Mouse (Mus musculus) intestine, embryonic 15.5 days (tissue): ENCODE data around the gene LTO1. TPM values are rescaled to one million over a fixed set of nuclear protein-coding genes. Genes with fewer than 3 reads are reported as not detected.

ENCODE experiments used
- ATAC-seq: fragments of 200-750 bp; cut with Nextera tagmentation; 2 replicates; pipeline ENCODE4 v1.8.0; 2017; ENCODE audit warnings: moderate TSS enrichment, moderate library complexity
- H3K27ac ChIP-seq: fragments of 300-500 bp; sonication (generic); 2 replicates; pipeline ENCODE4 v1.5.1; 2015; ENCODE audit warnings: mild to moderate bottlenecking, inconsistent platforms
- H3K27me3 ChIP-seq: fragments of 300-500 bp; sonication (generic); replicated peaks from 2 replicates; pipeline ENCODE4 v1.6.1; 2015; ENCODE audit warnings: inconsistent platforms
- H3K36me3 ChIP-seq: fragments of 300-500 bp; sonication (generic); 2 replicates; pipeline ENCODE4 v1.6.1; 2015; ENCODE audit warnings: inconsistent platforms
- H3K4me1 ChIP-seq: fragments of 300-500 bp; sonication (generic); replicated peaks from 2 replicates; pipeline ENCODE4 v1.6.1; 2015; ENCODE audit warnings: inconsistent platforms
- H3K4me2 ChIP-seq: fragments of 300-500 bp; sonication (generic); replicated peaks from 2 replicates; pipeline ENCODE4 v1.6.1; 2015; ENCODE audit warnings: mild to moderate bottlenecking, inconsistent platforms
- H3K4me3 ChIP-seq: fragments of 300-500 bp; sonication (generic); replicated peaks from 2 replicates; pipeline ENCODE4 v1.5.1; 2015; ENCODE audit warnings: inconsistent platforms
- H3K9ac ChIP-seq: fragments of 300-500 bp; sonication (generic); 2 replicates; pipeline ENCODE4 v1.6.1; 2015; ENCODE audit warnings: inconsistent platforms
- H3K9me3 ChIP-seq: fragments of 300-500 bp; sonication (generic); 2 replicates; pipeline ENCODE4 v1.6.1; 2016; ENCODE audit warnings: inconsistent platforms
- WGBS: fragments of 180-500 bp; shearing (Covaris S2); methylation state at CpG from one replicate; pipeline ENCODE4 v1.1.7; 2015; 5-methylcytosine and 5-hydroxymethylcytosine counted together
- polyA plus RNA-seq: library from polyadenylated mRNA; unstranded; fragments of >200 nt; fragmentation: Nextera tagmentation; extraction: Ambion mirVana; gene quantifications from 2 replicates; pipeline ENCODE4 v1.2.1, GENCODE M21; 2015

Gene LTO1
- polyA plus RNA-seq, 1 experiment from 2014 or later: 24.1 TPM

DNA sequence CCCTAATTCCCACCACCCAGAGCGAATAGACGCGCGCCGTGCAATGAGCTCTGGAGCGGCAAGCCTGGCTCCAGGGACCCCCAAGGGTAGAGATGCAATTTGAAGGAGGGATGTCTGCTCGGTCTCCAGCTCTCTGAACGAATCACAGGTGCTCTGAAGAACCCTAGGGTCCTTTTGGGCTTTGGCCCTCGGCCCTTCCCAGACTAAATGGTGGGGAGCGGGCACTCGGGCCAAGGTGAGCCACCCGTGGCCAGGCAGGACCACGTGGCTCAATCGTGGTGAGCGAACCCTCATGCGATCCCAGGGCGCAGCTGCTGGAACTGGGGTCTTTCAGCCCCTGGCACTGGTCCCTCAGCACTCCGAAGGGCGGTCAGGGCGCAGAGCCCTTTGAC lies 27.8 kb downstream of the LTO1 start:
- H3K9ac ChIP-seq: peak overlapping the region; percentile 47
- H3K4me1 ChIP-seq: peaks cover 32% of the 10 kb centered on the region

DNA sequence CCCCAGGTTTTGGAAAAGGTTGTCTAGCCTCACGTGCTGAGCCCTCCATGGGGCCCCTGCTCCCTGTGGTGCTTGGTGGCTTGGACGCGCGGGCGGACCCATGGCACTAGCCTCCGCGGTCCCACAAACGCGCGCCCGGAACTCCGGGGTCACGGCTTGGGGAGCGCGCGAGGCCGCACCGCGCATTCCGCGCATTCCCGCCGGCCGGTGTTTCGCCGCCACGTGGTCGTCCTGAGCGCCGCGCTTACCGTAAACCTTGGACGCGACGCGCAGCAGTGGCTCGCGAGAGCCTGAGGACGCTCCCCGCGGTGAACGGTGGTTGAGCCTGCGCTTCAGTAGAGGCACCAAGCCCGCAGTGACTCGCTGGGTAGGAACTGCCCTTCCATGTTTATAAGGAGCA lies 28.4 kb downstream of the LTO1 start:
- H3K4me2 ChIP-seq: peak overlapping the region; percentile 96
- peaks cover 32% of the 10 kb centered on the region for H3K4me1 ChIP-seq
- peak; percentile 52 for ATAC-seq
- H3K4me3 ChIP-seq: peak overlapping the region; percentile 64
- no peak overlapping the region for H3K27ac ChIP-seq
- under 1% methylated on average over 45 of the region's 45 CpGs for WGBS
- H3K9ac ChIP-seq: peak overlapping the region; percentile 47
- H3K27me3 ChIP-seq: peaks cover 20% of the 10 kb centered on the region
- no peaks in the 10 kb centered on the region for H3K36me3 ChIP-seq
- no peaks in the 10 kb centered on the region for H3K9me3 ChIP-seq

More for the DNA sequence above, 27.8 kb downstream of the LTO1 start:
- H3K36me3 ChIP-seq: no peaks in the 10 kb centered on the region
- H3K9me3 ChIP-seq: no peaks in the 10 kb centered on the region
- peaks cover 25% of the 10 kb centered on the region for H3K27me3 ChIP-seq
- H3K4me3 ChIP-seq: peak overlapping the region; percentile 64
- H3K4me2 ChIP-seq: peak overlapping the region; percentile 96
- 0 out of 2 replicates have a peak overlapping the region, but pooled peaks have one; percentile 92 for H3K27ac ChIP-seq
- 2% methylated on average over 20 of the region's 20 CpGs for whole genome bisulfite sequencing
- no peak for ATAC-seq

DNA sequence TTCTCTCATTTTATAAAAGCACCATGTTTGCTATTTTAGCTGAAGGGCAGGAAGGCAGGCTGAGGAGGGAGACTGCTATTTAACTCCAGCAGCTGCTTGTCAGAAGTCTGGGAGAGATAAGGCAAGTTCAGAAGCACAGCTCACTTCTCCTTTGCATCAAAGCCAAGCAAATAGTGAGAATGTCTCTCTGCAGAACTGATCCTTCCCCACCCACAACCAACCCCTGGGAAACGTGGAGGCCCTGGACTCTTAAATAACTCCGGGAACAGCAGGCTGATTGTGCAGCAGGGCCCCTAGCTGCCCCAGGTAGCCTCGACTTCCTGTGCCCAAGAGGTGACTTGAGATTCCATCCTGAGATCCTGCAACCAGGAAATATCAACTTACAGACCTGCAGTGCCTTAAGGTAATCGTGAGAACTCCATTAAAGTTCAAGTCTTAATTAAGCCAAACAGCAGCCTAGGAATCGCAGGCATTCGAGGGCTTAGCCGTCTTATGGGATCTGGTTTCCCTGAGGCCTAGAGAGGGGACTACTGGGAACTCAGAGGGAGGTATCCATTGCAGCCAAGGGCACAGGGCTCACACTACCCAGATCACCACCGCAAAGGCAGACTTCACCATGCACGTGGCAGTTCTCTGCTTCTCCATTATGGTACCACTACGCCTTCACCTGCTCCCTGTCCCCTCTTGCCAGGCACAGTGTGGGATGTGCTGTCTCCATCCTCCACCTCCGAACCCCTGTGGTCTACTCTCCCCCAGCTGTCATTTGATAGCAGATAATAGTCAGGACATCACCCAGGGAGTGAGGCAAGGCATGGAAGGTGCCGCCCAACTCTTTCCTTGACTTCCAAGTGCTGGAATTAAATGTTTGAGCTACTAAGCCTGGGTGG lies 43.9 kb downstream of the LTO1 start:
- H3K27ac ChIP-seq: no peak overlapping the region
- no peak overlapping the region for H3K4me3 ChIP-seq
- H3K4me2 ChIP-seq: no peak overlapping the region
- no peaks in the 10 kb centered on the region for H3K36me3 ChIP-seq
- no peak overlapping the region for H3K9ac ChIP-seq
- no peaks in the 10 kb centered on the region for H3K9me3 ChIP-seq
- 53% methylated on average over 12 of the region's 12 CpGs for WGBS
- ATAC-seq: peak; percentile 17; the same call in 1 of the 2 replicates
- H3K4me1 ChIP-seq: no peaks in the 10 kb centered on the region
- no peaks in the 10 kb centered on the region for H3K27me3 ChIP-seq

GRCm38 (mm10) chr7:144963911-144964310 lies 49.0 kb downstream of the LTO1 start:
- no peak overlapping the region for H3K4me2 ChIP-seq
- H3K9me3 ChIP-seq: no peaks in the 10 kb centered on the region
- no peak overlapping the region for H3K4me3 ChIP-seq
- ATAC-seq: no peak
- H3K9ac ChIP-seq: no peak overlapping the region
- H3K4me1 ChIP-seq: no peaks in the 10 kb centered on the region
- H3K36me3 ChIP-seq: no peaks in the 10 kb centered on the region
- H3K27me3 ChIP-seq: no peaks in the 10 kb centered on the region
- 86% methylated on average over 1 of the region's 1 CpGs for WGBS
- no peak overlapping the region for H3K27ac ChIP-seq

- Histone ChIP-seq H3K27me3 (no peaks in the 10 kb centered on the region), H3K4me1 (no peaks in the 10 kb centered on the region), H3K4me2 (no peak overlapping the region), H3K9ac (no peak overlapping the region), H3K4me3 (no peak overlapping the region), H3K9me3 (no peaks in the 10 kb centered on the region), H3K36me3 (no peaks in the 10 kb centered on the region), H3K27ac (no peak overlapping the region)
- 79% methylated on average over 4 of the region's 4 CpGs for WGBS
- no peak for ATAC-seq
These were observed 49.4 kb downstream of the LTO1 start for GRCm38 (mm10) chr7:144964316-144964715.

- Histone ChIP-seq H3K4me3 (no peak overlapping the region), H3K27me3 (no peaks in the 10 kb centered on the region), H3K27ac (no peak overlapping the region), H3K9ac (no peak overlapping the region), H3K9me3 (no peaks in the 10 kb centered on the region), H3K4me2 (no peak overlapping the region), H3K36me3 (no peaks in the 10 kb centered on the region), H3K4me1 (no peaks in the 10 kb centered on the region)
- peak; percentile 55; the same call in 1 of the 2 replicates for ATAC-seq
- WGBS: 58% methylated on average over 5 of the region's 5 CpGs
These were observed 51.0 kb downstream of the LTO1 start for GRCm38 (mm10) chr7:144965893-144966292.

DNA sequence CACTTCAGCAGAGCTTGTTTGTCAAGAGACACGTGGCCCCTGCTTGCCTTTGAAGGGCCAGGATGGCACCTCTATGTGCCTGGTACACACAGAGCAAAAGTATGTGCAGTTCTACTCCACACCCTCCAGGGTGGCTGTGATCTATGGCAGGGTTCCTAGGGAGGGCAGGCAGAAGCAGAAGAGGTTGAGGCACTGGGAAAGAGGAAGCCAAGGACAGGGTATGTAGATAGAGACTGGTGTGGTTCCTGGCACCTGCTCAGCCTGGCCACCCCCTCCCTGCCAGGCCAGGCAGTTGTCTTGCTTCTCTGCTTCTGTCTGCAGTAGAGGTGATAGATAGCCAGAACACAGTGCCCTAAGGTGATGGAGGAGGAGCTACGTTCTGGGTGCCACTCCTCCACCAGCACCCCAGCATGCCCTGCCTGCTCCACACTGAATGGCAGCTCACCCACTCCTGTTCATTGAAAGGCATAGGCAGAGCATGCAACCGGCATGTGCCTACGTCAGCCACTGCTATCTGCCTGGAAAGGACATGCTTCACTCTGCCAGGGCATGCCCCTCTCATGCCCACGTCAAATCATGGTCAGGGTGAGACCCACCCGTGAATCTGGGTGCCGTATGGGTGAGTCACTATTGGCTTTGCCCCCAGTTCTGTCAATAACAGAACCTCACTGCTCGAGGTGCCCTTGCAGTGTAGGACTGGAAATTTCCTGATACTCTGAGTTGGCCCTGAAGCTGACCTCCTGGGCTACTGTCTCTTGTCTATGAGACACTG lies 56.3 kb downstream of the LTO1 start:
- H3K4me1 ChIP-seq: no peaks in the 10 kb centered on the region
- H3K9me3 ChIP-seq: no peaks in the 10 kb centered on the region
- H3K4me3 ChIP-seq: no peak overlapping the region
- H3K27me3 ChIP-seq: no peaks in the 10 kb centered on the region
- no peak overlapping the region for H3K27ac ChIP-seq
- ATAC-seq: peak; percentile 23; the same call in 1 of the 2 replicates
- H3K36me3 ChIP-seq: no peaks in the 10 kb centered on the region
- H3K9ac ChIP-seq: no peak overlapping the region
- 68% methylated on average over 8 of the region's 8 CpGs for WGBS
- H3K4me2 ChIP-seq: no peak overlapping the region

GRCm38 (mm10) chr7:144971769-144972168 lies 56.9 kb downstream of the LTO1 start:
- peak; percentile 31; the same call in 1 of the 2 replicates for ATAC-seq
- no peak overlapping the region for H3K4me3 ChIP-seq
- H3K27me3 ChIP-seq: no peaks in the 10 kb centered on the region

GRCm38 (mm10) chr7:144973461-144973860 lies 58.6 kb downstream of the LTO1 start:
- no peaks in the 10 kb centered on the region for H3K36me3 ChIP-seq
- H3K9ac ChIP-seq: no peak overlapping the region
- H3K9me3 ChIP-seq: no peaks in the 10 kb centered on the region
- 69% methylated on average over 8 of the region's 8 CpGs for WGBS
- no peak for ATAC-seq
- no peaks in the 10 kb centered on the region for H3K4me1 ChIP-seq
- H3K27me3 ChIP-seq: no peaks in the 10 kb centered on the region
- no peak overlapping the region for H3K27ac ChIP-seq
- H3K4me2 ChIP-seq: no peak overlapping the region
- no peak overlapping the region for H3K4me3 ChIP-seq

More at GRCm38 (mm10) chr7:144971769-144972168, 56.9 kb downstream of the LTO1 start:
- H3K27ac ChIP-seq: no peak overlapping the region
- no peak overlapping the region for H3K9ac ChIP-seq
- H3K36me3 ChIP-seq: no peaks in the 10 kb centered on the region
- H3K4me1 ChIP-seq: no peaks in the 10 kb centered on the region
- H3K4me2 ChIP-seq: no peak overlapping the region
- 39% methylated on average over 2 of the region's 2 CpGs for WGBS
- H3K9me3 ChIP-seq: no peaks in the 10 kb centered on the region

DNA sequence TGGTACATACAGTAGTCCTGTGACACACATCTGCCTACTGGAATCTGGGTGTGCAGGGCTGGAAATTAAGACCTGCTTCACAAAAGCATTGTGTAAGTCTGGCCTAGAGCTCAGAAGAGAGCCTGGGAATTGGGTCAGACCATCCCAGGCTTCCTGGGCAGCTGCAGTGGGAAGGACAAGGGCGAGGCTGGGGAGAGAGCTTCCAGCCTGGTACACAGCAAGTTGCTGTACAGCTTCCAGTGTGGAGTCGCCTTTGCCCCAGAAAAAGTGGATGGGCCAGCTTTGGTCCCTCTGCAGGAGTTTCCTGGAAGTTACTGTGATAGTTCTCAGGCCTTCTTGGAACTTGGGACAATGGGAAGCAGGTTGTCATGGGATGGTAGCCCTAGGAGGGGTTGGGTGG lies 62.2 kb downstream of the LTO1 start:
- no peak overlapping the region for H3K27ac ChIP-seq
- no peak for ATAC-seq
- no peaks in the 10 kb centered on the region for H3K36me3 ChIP-seq
- H3K9me3 ChIP-seq: no peaks in the 10 kb centered on the region
- H3K27me3 ChIP-seq: no peaks in the 10 kb centered on the region
- no peak overlapping the region for H3K9ac ChIP-seq
- no peak overlapping the region for H3K4me3 ChIP-seq
- WGBS: 78% methylated on average over 2 of the region's 2 CpGs
- H3K4me1 ChIP-seq: no peaks in the 10 kb centered on the region
- H3K4me2 ChIP-seq: no peak overlapping the region

- H3K9ac ChIP-seq: no peak overlapping the region
- WGBS: 57% methylated on average over 5 of the region's 5 CpGs
These were observed 64.9 kb downstream of the LTO1 start for GRCm38 (mm10) chr7:144979814-144980213.

More at GRCm38 (mm10) chr7:144979814-144980213, 64.9 kb downstream of the LTO1 start:
- no peaks in the 10 kb centered on the region for H3K9me3 ChIP-seq
- no peak for ATAC-seq
- H3K4me3 ChIP-seq: no peak overlapping the region
- H3K36me3 ChIP-seq: no peaks in the 10 kb centered on the region
- no peaks in the 10 kb centered on the region for H3K4me1 ChIP-seq
- no peak overlapping the region for H3K4me2 ChIP-seq
- no peak overlapping the region for H3K27ac ChIP-seq
- no peaks in the 10 kb centered on the region for H3K27me3 ChIP-seq
